Mouse (Mus musculus) CD4-positive, CD25-positive, alpha-beta regulatory T cell, adult 9 weeks (primary cell): ENCODE measurements around the gene Cypt12. TPM values are rescaled to one million over a fixed set of nuclear protein-coding genes. Genes with fewer than 3 reads are reported as not detected.

Experiments used
- polyA plus RNA-seq: library from polyadenylated mRNA; unstranded; fragments of 100-300 nt; shearing (Covaris generic); gene quantifications from one replicate; pipeline ENCODE4 v1.2.1, GENCODE M21; 2017

The Cypt12 gene
- not detected for polyA plus RNA-seq

DNA sequence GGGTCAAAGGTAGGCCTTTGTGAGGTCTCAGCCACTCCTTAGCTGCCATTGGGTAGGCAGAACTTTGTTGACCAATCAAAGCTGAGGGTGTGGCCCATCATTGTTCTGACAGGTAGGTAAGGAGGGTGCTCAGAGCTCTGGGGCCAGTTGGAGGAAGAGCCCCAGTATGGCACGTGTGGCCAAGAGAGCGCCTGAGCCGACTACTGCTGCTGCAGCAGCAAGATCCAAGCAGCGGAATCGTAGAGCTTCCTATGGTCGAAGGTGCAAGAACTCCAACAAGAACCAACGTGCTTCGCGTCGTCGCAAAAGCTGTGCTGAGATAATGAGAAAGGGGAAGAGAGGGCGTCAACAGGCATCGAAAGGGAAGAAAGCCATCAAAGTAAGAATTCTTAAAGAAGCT, at the start of gene Cypt12:
Cypt12 (plus strand) TSS at position 112 of the 400 bp plus-strand sequence.

